Mouse (Mus musculus) megakaryocyte progenitor cell, adult 5-6 weeks (primary cell): ENCODE measurements around the gene Tnfsf10. TPM values are rescaled to one million over a fixed set of nuclear protein-coding genes. Genes with fewer than 3 reads are reported as not detected.

Experiments
- ATAC-seq: replicated peaks from 2 replicates; pipeline ENCODE4 v1.8.0; 2016; ENCODE audit warnings: mild to moderate bottlenecking, moderate TSS enrichment, inconsistent platforms; ENCODE audit not compliant: poor library complexity
- total RNA-seq, 2 experiments: library from RNA; stranded (forward) in 1 of 2; stranded (reverse) in 1 of 2; fragments of 157-497, 149-512 nt in 1 of 2; fragments of 200-1000 nt in 1 of 2; gene quantifications; 2 replicates each; pipeline versions ENCODE4 v1.2.3 to v1.2.4; 2015 to 2017

Tnfsf10 gene
- total RNA-seq, 2 experiments from 2014 or later: 3.9 to 7.3 TPM

GRCm38 (mm10) chr3:27370125-27370524 is 53.3 kb downstream of the Tnfsf10 start:
- peak; percentile 68 for ATAC-seq

GRCm38 (mm10) chr3:27370582-27371275 is 53.9 kb downstream of the Tnfsf10 start:
- ATAC-seq: no peak

GRCm38 (mm10) chr3:27371276-27371621 is 54.4 kb downstream of the Tnfsf10 start, which contains the start of gene Ghsr:
Ghsr (plus strand) TSS chr3:27371351.
- ATAC-seq: no peak

- peak; percentile 31; the same call in 1 of the 2 replicates for ATAC-seq
These were observed 55.2 kb downstream of the Tnfsf10 start for GRCm38 (mm10) chr3:27371725-27372650.

GRCm38 (mm10) chr3:27374396-27374795 is 57.6 kb downstream of the Tnfsf10 start:
- ATAC-seq: no peak

GRCm38 (mm10) chr3:27377935-27378334 is 61.1 kb downstream of the Tnfsf10 start:
- ATAC-seq: no peak

- ATAC-seq: no peak
These were observed 68.0 kb downstream of the Tnfsf10 start for GRCm38 (mm10) chr3:27384836-27385235.

GRCm38 (mm10) chr3:27389923-27390322 is 73.1 kb downstream of the Tnfsf10 start:
- ATAC-seq: no peak

Other genes with a start within 250 kb of the Tnfsf10 start
- 76.1 and 84.2 TPM in 2 replicates for gene Ect2, start 163.2 kb upstream of the Tnfsf10 start, total RNA-seq (2015)
- 74.3 and 75.3 TPM in 2 replicates for gene Ect2, start 163.2 kb upstream of the Tnfsf10 start, total RNA-seq (2017)
- gene Nceh1, start 134.1 kb upstream of the Tnfsf10 start, total RNA-seq (2015): 17.6 and 18.4 TPM in 2 replicates
- gene Nceh1, start 134.1 kb upstream of the Tnfsf10 start, total RNA-seq (2017): 16.8 and 17.5 TPM in 2 replicates
- not detected in 2 replicates for gene Ghsr, start 54.3 kb downstream of the Tnfsf10 start, total RNA-seq (2015)
- not detected in 2 replicates for gene Ghsr, start 54.3 kb downstream of the Tnfsf10 start, total RNA-seq (2017)